Mouse (Mus musculus): Measurements from ENCODE around the gene Slit3. TPM values are rescaled to one million over a fixed set of nuclear protein-coding genes. Genes with fewer than 3 reads are reported as not detected.
A peak's percentile ranks its signal among the peaks of the same experiment; 100 is the strongest.

Gene Slit3
- total RNA-seq, 2 experiments from 2014 or later = 28.7 to 31.3 TPM

DNA sequence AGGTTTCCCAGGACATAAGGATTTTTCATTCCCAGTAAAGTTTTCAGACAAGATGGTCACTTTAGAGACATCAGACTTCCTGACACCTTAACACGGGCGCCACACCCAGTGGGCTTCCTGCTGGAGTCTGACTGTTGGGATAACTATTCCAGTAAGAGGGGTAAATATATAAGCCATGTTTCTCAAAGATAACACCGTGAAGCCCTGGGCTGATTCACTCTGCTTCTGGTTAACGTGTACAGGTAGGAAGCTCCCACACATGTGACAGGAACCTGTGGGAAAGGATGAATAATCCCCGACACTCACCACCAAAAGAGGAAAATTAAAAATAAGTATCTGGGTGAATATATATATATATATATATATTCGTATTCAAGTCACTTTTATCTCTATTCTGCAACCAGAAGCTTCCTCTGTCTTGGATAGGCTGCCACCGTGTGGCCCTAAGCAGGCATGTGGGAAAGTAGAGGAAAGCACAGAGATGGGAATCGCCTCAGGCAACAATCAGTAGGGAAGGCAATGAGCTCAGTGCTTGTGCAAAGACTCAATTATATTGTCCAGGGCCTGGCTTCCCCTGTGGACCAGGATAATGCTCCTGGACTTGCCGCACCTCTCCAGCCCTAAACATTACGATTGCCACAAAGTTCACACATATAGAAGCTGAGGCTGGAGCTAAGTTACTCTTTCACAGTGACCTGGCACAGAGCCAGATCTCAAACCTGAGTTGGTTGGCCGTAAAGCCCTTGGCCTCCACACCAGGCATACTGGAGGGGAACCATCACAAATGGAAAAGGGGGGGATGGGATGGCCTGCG, 286.5 kb downstream of the Slit3 start:
- peak; percentile 71 for DNase-seq

DNA sequence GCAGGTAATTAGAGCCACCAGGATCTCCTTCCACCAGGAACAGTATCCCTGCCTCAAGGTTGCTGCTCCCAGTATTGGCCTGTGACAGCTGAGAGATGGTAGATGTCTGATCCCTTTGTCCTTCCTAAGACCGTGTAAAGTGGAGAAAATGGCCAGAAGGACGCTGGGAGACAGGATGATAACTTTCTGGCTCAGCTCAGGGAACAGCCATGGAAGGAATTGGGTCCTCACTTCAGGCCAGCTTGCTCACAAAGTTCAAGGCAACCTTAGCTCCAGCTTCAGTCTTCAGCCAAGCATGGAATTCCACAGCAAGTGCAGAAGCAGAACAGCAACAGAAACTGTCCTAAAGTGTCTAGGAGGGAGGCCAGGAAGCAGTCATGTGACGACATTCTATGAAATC, 289.4 kb downstream of the Slit3 start:
- no peak for DNase-seq

DNA sequence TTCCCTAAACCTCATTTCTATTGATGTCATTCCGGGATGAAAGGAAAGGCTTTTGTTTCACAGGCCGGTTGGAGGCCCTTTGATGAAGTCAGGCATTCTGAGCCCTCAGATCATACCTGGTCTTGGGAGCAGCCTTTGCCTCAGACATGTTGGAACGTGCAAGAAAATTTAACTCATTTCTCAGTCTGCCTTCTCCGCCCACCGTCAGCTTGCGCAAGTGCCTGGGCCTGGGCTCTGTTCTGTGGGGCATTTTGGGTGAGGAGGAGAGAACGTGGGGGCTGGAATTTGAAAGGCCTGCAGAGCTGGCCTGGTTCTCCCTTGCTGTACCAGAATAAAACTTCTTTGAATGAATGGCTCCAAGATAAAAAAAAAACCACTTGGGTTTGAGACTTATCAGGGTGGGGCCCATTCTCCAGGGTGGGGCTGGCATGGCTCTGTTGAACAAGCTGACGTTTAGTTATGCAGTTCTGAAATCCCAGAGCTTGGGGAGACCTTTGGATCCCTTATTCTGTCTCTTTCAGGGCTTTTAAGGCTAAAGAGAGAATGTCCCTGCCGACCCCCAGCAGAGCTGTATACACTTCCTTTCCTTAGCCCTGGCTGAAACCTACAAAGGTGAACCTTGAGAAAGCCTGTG, 294.9 kb downstream of the Slit3 start:
- DNase-seq = no peak

DNA sequence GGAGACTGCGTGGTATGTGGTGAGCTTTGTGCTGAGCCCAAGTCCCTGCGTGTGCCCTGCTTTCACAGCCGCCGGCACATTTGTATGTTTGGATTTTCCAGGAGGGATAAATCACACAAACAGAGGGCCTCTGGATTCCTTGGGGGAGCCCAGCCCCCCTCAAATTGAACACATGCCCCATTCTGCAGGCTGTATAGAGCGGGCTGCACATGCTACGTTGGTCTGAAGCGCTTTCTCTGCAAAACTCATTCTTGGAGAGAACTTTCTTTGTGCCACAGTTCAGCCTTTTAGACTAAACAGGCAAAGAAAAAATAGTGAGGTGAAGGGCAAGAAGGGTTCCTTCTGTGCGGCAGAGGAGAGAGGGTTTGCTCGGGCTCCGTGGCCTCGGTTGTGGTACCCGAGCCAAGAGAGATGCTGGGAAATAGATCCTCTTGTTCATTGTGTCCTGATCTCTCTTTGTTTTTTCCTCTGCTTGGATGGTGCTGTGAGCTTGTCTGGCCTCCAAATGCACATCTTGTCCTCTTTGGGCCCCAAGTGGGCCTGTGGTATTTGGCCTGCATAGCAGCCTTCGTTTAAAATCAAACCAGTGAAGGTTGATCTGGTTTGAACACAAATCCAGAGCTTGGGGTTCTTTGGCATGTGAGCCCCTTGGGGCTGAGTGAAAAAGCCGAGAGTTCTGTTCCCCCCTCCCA, 295.5 kb downstream of the Slit3 start:
- no peak for DNase-seq

DNA sequence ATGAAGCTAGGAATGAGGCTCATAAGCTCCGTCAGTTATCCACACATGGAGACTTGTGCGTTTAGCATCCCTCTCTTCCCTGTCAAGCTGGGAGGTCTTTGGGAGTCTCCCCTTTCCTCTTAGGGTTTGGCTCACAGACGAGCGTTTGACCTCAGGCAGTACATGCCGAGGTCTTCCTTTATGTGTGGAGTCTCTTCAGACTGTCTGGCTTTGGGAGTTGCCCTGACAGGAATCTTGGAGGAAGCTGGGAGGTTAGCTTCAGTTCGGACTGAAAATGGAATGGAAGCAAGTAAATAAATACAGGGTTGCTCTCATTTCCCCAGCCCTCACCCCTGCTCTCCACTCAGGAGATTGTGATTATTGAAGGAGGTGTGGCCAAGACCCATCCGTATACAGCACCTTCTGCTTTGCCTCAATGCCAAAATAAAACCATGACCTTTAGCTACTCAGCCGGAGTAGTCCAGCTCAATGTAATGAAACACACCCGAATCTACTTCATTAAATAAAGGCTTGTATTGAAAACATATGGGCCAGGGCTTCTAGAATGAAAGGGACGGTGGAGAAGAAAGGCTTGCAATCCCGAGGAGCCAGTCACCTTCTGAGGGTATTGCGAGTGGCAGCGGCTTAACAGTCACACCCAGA, 297.0 kb downstream of the Slit3 start:
- no peak for DNase-seq

DNA sequence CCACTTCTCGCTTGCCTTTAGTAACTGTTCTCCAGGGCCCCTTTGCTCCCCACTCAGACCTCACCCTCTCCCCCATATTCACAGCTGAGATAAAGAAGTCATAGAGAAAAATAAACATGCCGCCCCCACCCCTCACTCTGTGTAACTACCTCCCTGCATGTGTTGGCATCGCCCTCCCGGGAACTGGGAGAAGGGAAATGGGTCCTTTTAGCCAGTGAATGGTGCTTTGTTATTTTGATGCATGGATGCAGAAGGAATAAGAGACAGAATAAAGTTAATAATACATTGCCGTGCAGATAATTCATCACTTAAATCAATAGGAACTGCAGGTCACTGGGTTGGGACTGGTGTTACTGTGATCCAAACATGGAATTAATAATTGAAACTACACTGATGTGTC, 298.0 kb downstream of the Slit3 start:
- no peak for DNase-seq

DNA sequence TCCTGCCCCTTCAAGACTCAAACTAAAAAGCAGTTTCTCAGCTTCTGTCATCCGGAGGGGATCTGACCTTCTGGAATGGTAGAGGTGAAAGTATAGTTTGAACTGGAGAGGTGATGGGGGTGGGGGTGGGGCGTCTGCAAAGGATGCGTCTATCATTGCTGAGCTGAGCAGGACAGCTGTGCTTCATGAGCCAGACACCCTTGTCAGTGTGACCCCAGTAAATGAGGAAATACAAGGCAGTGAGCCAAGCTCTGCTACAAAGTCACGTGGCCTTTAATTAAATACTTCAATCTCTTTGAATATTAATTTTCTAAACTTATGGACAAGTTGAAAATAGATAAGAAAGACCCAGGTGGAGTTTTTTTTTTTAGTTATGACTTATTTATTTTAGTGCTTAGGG, 300.7 kb downstream of the Slit3 start:
- DNase-seq = no peak

GRCm38 (mm10) chr11:35428036-35428435, 307.0 kb downstream of the Slit3 start:
- DNase-seq = no peak

DNA sequence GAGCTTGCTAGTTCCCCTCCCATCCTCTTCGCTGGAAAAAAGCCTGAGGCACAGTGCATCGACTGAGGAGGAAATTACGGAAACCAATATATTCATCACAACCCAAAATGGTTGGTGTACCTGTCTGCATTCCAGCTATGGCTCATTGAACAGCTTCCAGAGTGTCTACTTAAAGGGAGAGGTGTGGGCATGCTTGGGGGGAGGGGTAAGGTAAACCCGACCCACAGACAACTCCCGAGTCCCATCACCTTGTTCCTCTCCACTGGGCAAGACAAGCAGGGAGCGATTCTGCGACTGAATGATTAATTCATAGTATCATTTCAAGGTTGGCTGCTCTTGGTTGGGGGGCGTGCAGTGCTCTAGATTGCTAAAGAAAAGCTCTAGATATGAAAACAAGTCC, 310.1 kb downstream of the Slit3 start:
- no peak for DNase-seq

GRCm38 (mm10) chr11:35437510-35437909, 316.5 kb downstream of the Slit3 start:
- no peak for DNase-seq

- no peak for DNase-seq
Measured at GRCm38 (mm10) chr11:35440186-35440585, 319.2 kb downstream of the Slit3 start.

DNA sequence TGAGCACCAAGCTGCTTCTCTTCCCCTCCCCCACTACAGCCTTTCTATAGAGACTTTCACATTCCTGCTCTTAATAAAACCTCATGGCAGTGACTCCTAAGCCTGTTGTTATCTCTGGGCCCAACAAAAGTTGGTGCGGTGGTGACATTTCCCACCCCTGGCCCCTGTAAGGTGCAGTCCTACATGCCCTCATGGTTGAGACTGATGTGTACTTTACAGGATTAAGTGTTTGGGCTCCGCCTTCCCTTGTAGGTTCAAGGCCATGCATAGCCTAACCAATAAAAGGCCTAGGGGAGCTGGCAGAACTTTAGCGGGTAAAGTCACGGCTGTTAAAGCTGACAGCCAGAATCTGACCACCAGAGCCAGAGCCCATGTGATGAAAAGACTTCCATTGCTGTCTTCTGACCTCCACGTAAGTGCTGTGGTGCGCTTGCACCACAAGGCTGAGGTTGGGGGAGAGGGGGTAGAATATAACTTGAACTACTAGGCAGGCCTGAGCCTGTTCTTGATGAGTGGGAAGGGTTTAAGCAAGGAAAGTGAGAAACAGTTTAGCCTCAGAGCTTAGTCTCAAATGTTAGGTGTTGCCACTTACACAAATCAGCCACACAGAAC, 323.6 kb downstream of the Slit3 start:
- DNase-seq = no peak

GRCm38 (mm10) chr11:35447951-35448350, 326.9 kb downstream of the Slit3 start:
- DNase-seq = no peak

- no peak for DNase-seq
Measured at GRCm38 (mm10) chr11:35449199-35449598, 328.2 kb downstream of the Slit3 start.

DNA sequence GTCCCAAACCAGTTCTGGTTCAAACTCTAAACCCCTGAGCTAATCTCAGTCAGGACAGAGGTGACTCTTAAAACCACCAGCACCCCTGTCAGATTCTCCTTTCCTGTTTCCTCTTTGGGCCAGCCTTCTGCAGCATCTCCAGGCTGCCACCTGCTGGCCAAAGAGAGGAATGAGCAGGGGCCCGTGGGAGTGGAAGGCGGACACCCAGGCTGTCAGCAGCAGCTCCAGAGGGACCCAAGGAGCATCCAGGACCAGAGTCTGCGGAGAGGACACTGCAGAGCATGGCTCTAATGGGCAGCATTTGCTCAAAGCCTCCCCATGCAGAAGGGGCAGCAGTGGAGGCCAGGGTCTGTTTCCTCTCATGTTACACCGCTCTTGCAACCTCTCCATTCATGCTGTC, 330.6 kb downstream of the Slit3 start:
- DNase-seq = peak; percentile 77

GRCm38 (mm10) chr11:35452413-35452812, 331.4 kb downstream of the Slit3 start:
- DNase-seq = peak; percentile 29

DNA sequence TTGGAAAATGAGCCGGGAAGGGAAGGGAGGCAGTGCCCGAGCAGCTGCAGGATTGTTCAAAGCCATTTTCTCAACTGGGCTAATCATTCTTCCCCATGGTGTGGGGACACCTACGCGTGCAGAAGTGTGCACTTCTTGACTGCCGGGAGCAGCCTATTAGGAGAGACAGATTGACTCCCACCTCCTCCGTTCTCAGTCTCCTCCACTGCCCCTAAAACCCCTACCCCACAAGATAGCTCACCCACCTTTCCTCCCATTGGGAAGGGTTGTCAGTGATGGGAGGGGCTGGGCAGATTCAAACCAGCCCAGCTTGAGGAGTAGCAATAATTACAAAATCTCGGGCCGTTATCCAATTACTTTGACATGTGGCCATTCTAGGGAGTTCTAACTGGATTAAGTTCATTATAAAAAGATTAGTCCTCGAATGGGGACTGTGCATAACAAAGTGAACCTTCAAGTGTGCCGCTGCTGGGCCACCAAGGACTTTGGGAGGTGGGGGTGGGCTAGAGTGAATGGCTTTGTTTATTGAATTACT, 333.2 kb downstream of the Slit3 start:
- no peak for DNase-seq

- no peak for DNase-seq
Measured at GRCm38 (mm10) chr11:35454781-35455180, 333.8 kb downstream of the Slit3 start.

- no peak for DNase-seq
Measured at GRCm38 (mm10) chr11:35458068-35458467, 337.0 kb downstream of the Slit3 start.

DNA sequence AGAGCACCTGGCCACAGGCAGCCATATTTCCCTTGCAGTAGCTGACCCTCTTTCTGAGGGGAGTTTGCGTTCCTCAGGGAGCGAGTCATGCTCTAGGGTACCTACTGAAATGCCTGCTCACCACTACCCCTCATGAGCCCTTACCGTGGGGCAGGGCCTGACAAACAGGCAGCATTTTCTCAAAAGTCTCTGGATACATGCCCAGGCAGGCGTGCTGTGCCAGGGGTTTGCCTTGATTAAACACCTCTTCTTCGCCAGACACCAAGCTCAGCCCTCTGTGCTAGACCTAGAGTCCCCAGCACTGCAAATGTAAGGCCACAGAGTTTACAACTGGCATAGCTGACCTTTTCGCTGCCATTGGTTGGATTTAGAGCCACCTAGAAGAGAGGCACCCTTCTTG, 345.7 kb downstream of the Slit3 start:
- peak; percentile 38 for DNase-seq

GRCm38 (mm10) chr11:35468847-35469246, 347.8 kb downstream of the Slit3 start:
- no peak for DNase-seq

DNA sequence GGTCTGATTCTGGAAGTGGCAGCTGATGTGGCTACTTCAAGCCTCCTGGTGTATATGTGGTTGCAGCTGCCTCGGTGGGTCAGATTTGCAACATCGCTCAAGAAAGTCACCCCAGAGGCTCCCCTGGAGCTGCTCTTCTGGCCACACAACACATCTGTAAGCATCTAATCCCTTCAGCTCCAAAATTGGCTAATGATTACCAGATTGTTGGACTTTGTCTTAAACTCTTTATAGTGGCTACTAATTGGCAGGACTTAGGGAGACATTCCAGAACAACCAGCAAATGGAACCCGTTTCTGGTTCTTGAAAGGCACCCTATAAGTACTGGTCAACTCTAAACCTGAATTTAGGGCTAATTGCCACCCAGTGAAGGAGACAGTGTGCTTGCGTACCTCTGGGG, 348.9 kb downstream of the Slit3 start:
- no peak for DNase-seq
